Mouse (Mus musculus) small intestine, adult 2 months (tissue): ENCODE measurements around the gene Ttll8.

ENCODE experiments used
- CTCF ChIP-seq: fragments of 200-500 bp; IDR thresholded peaks from 2 replicates; pipeline ENCODE4 v1.5.1; 2012; ENCODE audit warnings: low read depth, mild to moderate bottlenecking, control low read depth, inconsistent platforms, low read length, moderate library complexity, mixed read lengths; ENCODE audit not compliant: insufficient replicate concordance, insufficient read length; ENCODE audit errors: extremely low read depth
- POLR2A ChIP-seq: fragments of 200-500 bp; IDR thresholded peaks from 2 replicates; pipeline ENCODE4 v1.6.1; 2012; ENCODE audit warnings: low read depth, mild to moderate bottlenecking, control low read depth, inconsistent platforms, low read length, moderate library complexity

- TF ChIP-seq POLR2A (no peak), CTCF (no peak)
Observed at GRCm38 (mm10) chr15:88951246-88951645, 3.0 kb downstream of the Ttll8 start.
